Mouse (Mus musculus) Patski (cell line): ENCODE results near the gene Hacd4. TPM values are rescaled to one million over a fixed set of nuclear protein-coding genes. Genes with fewer than 3 reads are reported as not detected.

Experiments
- ATAC-seq: fragments of 100-300 bp; one replicate; pipeline ENCODE4 v1.8.0; 2021
- CTCF ChIA-PET: fragments of 350-600 bp; sonication (Branson Sonifier 250); formaldehyde crosslinking; loops from one replicate; lab custom pipeline; 2022; ENCODE audit warnings: inconsistent platforms; lab: Charles Lee
- POLR2A ChIA-PET: fragments of 350-600 bp; sonication (Branson Sonifier 250); formaldehyde crosslinking; loops from one replicate; lab custom pipeline; 2022; ENCODE audit warnings: antibody characterized with exemption, inconsistent platforms; lab: Charles Lee
- DNase-seq: peaks from one replicate; pipeline ENCODE4 v3.0.0-alpha.2; 2011; ENCODE audit warnings: low read depth, low spot score
- H3K27me3 ChIP-seq: fragments of 371-371 bp; one replicate; pipeline ENCODE4 v1.5.1; 2021
- CTCF ChIP-seq: fragments of 100-300 bp; IDR thresholded peaks from one replicate; pipeline ENCODE4 v1.5.1; 2021
- in situ Hi-C: fragments of 300-500 bp; cut with MboI; formaldehyde crosslinking; loops from 3 replicates; pipeline ENCODE4 v1.11.1; 2018; ENCODE audit warnings: low pct_unique_long_range_greater_than_20kb, mixed read lengths
- polyA plus RNA-seq: library from polyadenylated mRNA; unstranded; gene quantifications from one replicate; pipeline ENCODE4 v1.2.3, GENCODE M21; 2021

Hacd4 gene
- polyA plus RNA-seq, 1 experiment from 2014 or later = 22.9 TPM

GRCm38 (mm10) chr4:88462981-88463646 lies 24.4 kb upstream of the Hacd4 start:
- no peak for TF ChIP-seq CTCF
- CTCF ChIA-PET = interaction anchor here (1.0 to 1.4 kb wide), 3 partner anchors 14 to 60 kb away, joined by 3 to 4 read pairs (median 4); no protein-coding TSS in a partner anchor
- H3K27me3 ChIP-seq = no peaks in the 10 kb centered on the region
- POLR2A ChIA-PET = interaction anchor here (0.6 kb wide), 1 partner anchor 721 kb away, joined by 8 read pairs; no protein-coding TSS in a partner anchor
- no peak for ATAC-seq
- no peak for DNase-seq
- in situ Hi-C loops = no loop called here

GRCm38 (mm10) chr4:88462501-88462900 lies 23.8 kb upstream of the Hacd4 start:
- DNase-seq (no peak), ATAC-seq (peak; percentile 85)
- in situ Hi-C loops = no loop called here
- ChIA-PET CTCF (interaction anchor here (1.0 to 1.4 kb wide), 2 partner anchors 15 to 61 kb away, joined by 3 to 4 read pairs; no protein-coding TSS in a partner anchor), POLR2A (no interaction called here)
- no peaks in the 10 kb centered on the region for H3K27me3 ChIP-seq
- no peak for TF ChIP-seq CTCF

DNA sequence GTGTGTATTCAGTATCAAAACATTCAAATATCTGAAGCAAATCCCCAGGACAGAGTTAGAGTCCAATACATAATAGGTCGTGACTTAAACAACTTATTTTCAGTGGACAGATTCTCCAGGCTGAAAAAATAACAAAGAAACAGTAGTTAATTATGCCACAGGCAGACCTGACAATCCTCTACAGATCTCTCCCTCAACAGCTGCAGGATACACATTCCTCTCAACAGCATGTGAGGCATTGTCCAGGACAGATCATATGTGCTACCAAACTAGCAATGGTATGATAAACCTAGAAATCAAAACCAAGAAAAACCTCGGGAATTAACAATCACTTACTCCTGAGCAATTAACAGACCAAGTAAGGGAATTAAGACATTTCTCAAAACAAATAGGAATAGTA lies 22.6 kb upstream of the Hacd4 start:
- in situ Hi-C loops = no loop called here
- DNase-seq = no peak
- ATAC-seq = no peak
- no peak for TF ChIP-seq CTCF
- ChIA-PET CTCF (no interaction called here), POLR2A (no interaction called here)
- H3K27me3 ChIP-seq = no peaks in the 10 kb centered on the region

GRCm38 (mm10) chr4:88458673-88459072 lies 19.9 kb upstream of the Hacd4 start:
- ATAC-seq (no peak), DNase-seq (no peak)
- in situ Hi-C loops = no loop called here
- ChIA-PET POLR2A (no interaction called here), CTCF (no interaction called here)
- no peak for TF ChIP-seq CTCF
- H3K27me3 ChIP-seq = no peaks in the 10 kb centered on the region

- ChIA-PET POLR2A (no interaction called here), CTCF (no interaction called here)
- DNase-seq (no peak), ATAC-seq (no peak)
- in situ Hi-C loops = no loop called here
- H3K27me3 ChIP-seq = no peaks in the 10 kb centered on the region
- no peak for TF ChIP-seq CTCF
Measured at GRCm38 (mm10) chr4:88458093-88458492, 19.4 kb upstream of the Hacd4 start.

DNA sequence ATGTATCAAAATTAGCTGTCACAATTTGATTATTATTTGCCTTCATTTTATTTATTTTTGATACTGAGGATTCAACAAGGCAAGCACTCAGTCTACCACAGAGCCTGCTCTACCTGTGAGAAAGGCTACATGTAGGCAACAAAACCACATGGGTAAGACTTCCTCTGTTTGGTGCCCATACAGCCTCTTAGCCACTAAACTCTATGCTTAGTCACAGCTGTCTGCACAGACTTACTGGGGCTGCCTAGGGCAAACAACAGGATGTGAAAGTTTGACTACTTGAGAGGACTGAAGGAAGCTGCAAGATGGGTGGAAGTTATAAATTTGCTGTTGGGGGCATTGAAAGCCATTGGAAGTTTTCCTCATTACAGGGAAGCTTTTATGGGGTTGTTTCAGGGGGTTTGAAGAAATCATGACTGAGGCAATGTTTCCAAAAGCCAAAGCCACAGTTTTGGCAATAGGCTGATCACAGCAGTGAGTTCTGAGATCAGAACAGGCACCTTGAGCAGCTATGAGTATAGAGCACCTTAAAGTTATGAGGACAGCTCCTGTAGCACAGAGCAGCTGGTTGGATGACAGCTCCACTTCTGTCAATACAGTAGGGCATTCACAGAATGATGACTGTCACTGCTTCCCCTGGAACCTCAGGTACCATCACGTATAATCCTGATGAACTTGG lies 11.5 kb upstream of the Hacd4 start:
- H3K27me3 ChIP-seq = no peaks in the 10 kb centered on the region
- no peak for ATAC-seq
- no peak for TF ChIP-seq CTCF
- no peak for DNase-seq
- ChIA-PET CTCF (no interaction called here), POLR2A (no interaction called here)
- in situ Hi-C loops = no loop called here

GRCm38 (mm10) chr4:88448976-88449375 lies 10.2 kb upstream of the Hacd4 start:
- ATAC-seq = no peak
- CTCF ChIA-PET = interaction anchor here (1.0 kb wide), 1 partner anchor 30 kb away, joined by 3 read pairs; no protein-coding TSS in a partner anchor

DNA sequence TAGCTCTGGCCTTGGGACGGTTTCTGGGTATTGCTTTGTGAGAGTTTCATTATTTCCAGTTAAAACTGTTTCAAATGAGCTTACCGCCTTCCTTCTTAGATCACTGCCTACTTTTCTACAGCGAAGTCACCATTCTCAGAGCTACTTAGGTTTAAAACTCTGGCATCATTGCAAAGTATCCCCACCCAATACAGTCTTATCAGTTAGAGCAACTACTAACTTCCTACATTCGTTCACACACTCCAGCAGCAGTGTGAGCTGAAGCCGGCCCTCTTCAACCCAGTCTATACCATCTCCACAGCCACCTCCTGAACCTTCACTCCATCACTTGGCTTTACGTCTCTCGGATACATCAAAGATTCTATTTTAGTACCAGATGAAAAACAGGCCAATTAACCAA lies 2.1 kb upstream of the Hacd4 start:
- in situ Hi-C loops = no loop called here
- H3K27me3 ChIP-seq = no peaks in the 10 kb centered on the region
- DNase-seq (no peak), ATAC-seq (no peak)
- CTCF ChIA-PET = interaction anchor here (1.2 kb wide), 1 partner anchor 26 kb away, joined by 3 read pairs; no protein-coding TSS in a partner anchor
- POLR2A ChIA-PET = no interaction called here
- no peak for TF ChIP-seq CTCF

More at GRCm38 (mm10) chr4:88448976-88449375, 10.2 kb upstream of the Hacd4 start:
- TF ChIP-seq CTCF = no peak
- no peaks in the 10 kb centered on the region for H3K27me3 ChIP-seq
- no peak for DNase-seq
- in situ Hi-C loops = no loop called here
- POLR2A ChIA-PET = no interaction called here

DNA sequence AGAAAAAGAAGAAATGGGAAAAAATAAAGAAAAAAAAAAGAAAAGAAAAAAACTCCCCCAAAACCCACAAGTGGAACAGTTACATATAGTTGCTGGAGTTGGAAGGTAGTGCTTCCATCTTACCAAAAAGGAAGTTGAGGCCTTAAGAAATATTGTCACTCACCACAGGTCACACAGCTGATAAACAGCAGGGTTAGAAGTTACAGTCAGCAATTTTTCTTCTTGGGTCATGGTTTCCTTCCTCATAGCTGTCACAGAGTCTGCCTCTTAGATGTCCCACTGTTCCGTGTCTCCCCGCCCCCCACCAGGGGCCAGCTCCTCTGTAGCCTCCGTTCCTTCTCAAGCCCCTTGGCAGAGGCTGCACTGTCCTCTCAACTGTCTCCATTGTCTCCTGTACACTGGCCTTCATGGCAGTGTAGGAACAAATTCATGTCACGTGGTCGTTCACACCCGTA lies 968 bp upstream of the Hacd4 start:
- in situ Hi-C loops = no loop called here
- ATAC-seq (no peak), DNase-seq (no peak)
- H3K27me3 ChIP-seq = no peaks in the 10 kb centered on the region
- POLR2A ChIA-PET = interaction anchor here (1.1 kb wide), 1 partner anchor 61 kb away, joined by 3 read pairs; no protein-coding TSS in a partner anchor
- CTCF ChIA-PET = interaction anchor here (0.8 to 1.4 kb wide), 3 partner anchors 38 to 81 kb away, joined by 3 to 4 read pairs (median 4); no protein-coding TSS in a partner anchor
- no peak for TF ChIP-seq CTCF

DNA sequence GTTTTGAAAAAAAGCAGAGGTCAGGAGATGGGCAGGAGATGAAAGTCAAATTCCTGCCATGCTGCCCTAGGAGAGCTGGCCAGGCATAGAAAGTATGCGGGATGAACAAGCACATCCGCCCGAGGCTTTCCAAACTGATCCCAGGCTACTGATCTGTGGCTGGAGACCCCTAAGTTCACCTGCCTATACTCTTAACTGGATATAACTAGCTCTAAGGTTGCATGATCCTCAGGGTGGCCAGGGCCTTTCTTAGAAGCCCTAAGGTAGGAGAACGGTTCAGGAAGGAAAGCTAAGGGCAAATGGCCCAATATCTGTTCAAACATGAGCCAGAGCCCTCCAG lies 232 bp upstream of the Hacd4 start:
- ChIA-PET CTCF (interaction anchor here (0.8 to 1.4 kb wide), 3 partner anchors 39 to 82 kb away, joined by 3 to 4 read pairs (median 4); no protein-coding TSS in a partner anchor), POLR2A (interaction anchor here (1.1 kb wide), 1 partner anchor 62 kb away, joined by 3 read pairs; no protein-coding TSS in a partner anchor)
- TF ChIP-seq CTCF = no peak
- no peak for DNase-seq
- no peak for ATAC-seq
- in situ Hi-C loops = no loop called here
- no peaks in the 10 kb centered on the region for H3K27me3 ChIP-seq
